Mouse (Mus musculus) limb, embryonic 12.5 days (tissue): ENCODE measurements around the gene Mrpl38. TPM values are rescaled to one million over a fixed set of nuclear protein-coding genes. Genes with fewer than 3 reads are reported as not detected.

Experiments
- ATAC-seq: fragments of 200-750 bp; cut with Nextera tagmentation; 2 replicates; pipeline ENCODE4 v1.8.0; 2017; ENCODE audit warnings: low read depth, moderate TSS enrichment; ENCODE audit not compliant: insufficient number of reproducible peaks, insufficient read depth, low FRiP score, low TSS enrichment
- H3K27ac ChIP-seq: fragments of 300-500 bp; sonication (generic); 2 replicates; pipeline ENCODE4 v1.5.1; 2016; ENCODE audit warnings: mild to moderate bottlenecking, moderate library complexity
- H3K27me3 ChIP-seq: fragments of 300-500 bp; sonication (generic); 2 replicates; pipeline ENCODE4 v1.6.1; 2016; ENCODE audit warnings: mild to moderate bottlenecking, moderate library complexity
- H3K36me3 ChIP-seq: fragments of 300-500 bp; sonication (generic); 2 replicates; pipeline ENCODE4 v1.6.1; 2016; ENCODE audit warnings: mild to moderate bottlenecking, moderate library complexity
- H3K4me1 ChIP-seq: fragments of 300-500 bp; sonication (generic); replicated peaks from 2 replicates; pipeline ENCODE4 v1.6.1; 2016
- H3K4me2 ChIP-seq: fragments of 300-500 bp; sonication (generic); 2 replicates; pipeline ENCODE4 v1.6.1; 2016; ENCODE audit warnings: mild to moderate bottlenecking, moderate library complexity
- H3K4me3 ChIP-seq: fragments of 300-500 bp; sonication (generic); replicated peaks from 2 replicates; pipeline ENCODE4 v1.5.1; 2016; ENCODE audit warnings: mild to moderate bottlenecking
- H3K9ac ChIP-seq: fragments of 300-500 bp; sonication (generic); replicated peaks from 2 replicates; pipeline ENCODE4 v1.6.1; 2016; ENCODE audit warnings: mild to moderate bottlenecking, moderate library complexity
- H3K9me3 ChIP-seq: fragments of 300-500 bp; sonication (generic); 2 replicates; pipeline ENCODE4 v1.6.1; 2016; ENCODE audit warnings: mild to moderate bottlenecking, moderate library complexity
- WGBS: fragments of 180-500 bp; shearing (Covaris S2); methylation state at CpG from one replicate; pipeline ENCODE4 v1.1.7; 2016; 5-methylcytosine and 5-hydroxymethylcytosine counted together
- polyA plus RNA-seq: library from polyadenylated mRNA; unstranded; fragments of >200 nt; fragmentation: Nextera tagmentation; extraction: Ambion mirVana; gene quantifications from 2 replicates; pipeline ENCODE4 v1.2.1, GENCODE M21; 2016

The Mrpl38 gene
- polyA plus RNA-seq, 1 experiment from 2014 or later, result 90.8 TPM

GRCm38 (mm10) chr11:116108464-116109137 is 30.1 kb downstream of the Mrpl38 start:
- Histone ChIP-seq H3K4me3 (peak overlapping the region; percentile 44), H3K4me1 (peaks cover 58% of the 10 kb centered on the region), H3K36me3 (no peaks in the 10 kb centered on the region), H3K9ac (0 out of 2 replicates have a peak overlapping the region, but pooled peaks have one; percentile 18), H3K27ac (no peak overlapping the region), H3K4me2 (peak overlapping the region; percentile 61), H3K9me3 (no peaks in the 10 kb centered on the region), H3K27me3 (peaks cover 78% of the 10 kb centered on the region)
- whole genome bisulfite sequencing, result 6% methylated on average over 23 of the region's 23 CpGs
- ATAC-seq, result no peak

- H3K4me2 ChIP-seq, result peak overlapping the region; percentile 61
- H3K9me3 ChIP-seq, result no peaks in the 10 kb centered on the region
- peak overlapping the region; percentile 44; the same call in 1 of the 2 replicates for H3K4me3 ChIP-seq
- WGBS, result 7% methylated on average over 19 of the region's 19 CpGs
- peaks cover 73% of the 10 kb centered on the region for H3K27me3 ChIP-seq
- ATAC-seq, result no peak
- H3K27ac ChIP-seq, result no peak overlapping the region
- H3K36me3 ChIP-seq, result no peaks in the 10 kb centered on the region
- H3K9ac ChIP-seq, result no peak overlapping the region
- peaks cover 64% of the 10 kb centered on the region for H3K4me1 ChIP-seq
Measured at GRCm38 (mm10) chr11:116107777-116108285, 30.8 kb downstream of the Mrpl38 start.

- H3K4me2 ChIP-seq, result peak overlapping the region; percentile 61
- H3K27ac ChIP-seq, result no peak overlapping the region
- H3K27me3 ChIP-seq, result peaks cover 71% of the 10 kb centered on the region
- no peaks in the 10 kb centered on the region for H3K36me3 ChIP-seq
- H3K4me3 ChIP-seq, result peak overlapping the region; percentile 11; the same call in 1 of the 2 replicates
- ATAC-seq, result no peak
- H3K9ac ChIP-seq, result no peak overlapping the region
- WGBS, result 25% methylated on average over 14 of the region's 14 CpGs
- H3K9me3 ChIP-seq, result no peaks in the 10 kb centered on the region
- peaks cover 68% of the 10 kb centered on the region for H3K4me1 ChIP-seq
Measured at GRCm38 (mm10) chr11:116106963-116107776, 31.5 kb downstream of the Mrpl38 start.

GRCm38 (mm10) chr11:116106154-116106962 is 32.3 kb downstream of the Mrpl38 start:
- Histone ChIP-seq H3K27me3 (peaks cover 63% of the 10 kb centered on the region), H3K36me3 (no peaks in the 10 kb centered on the region)

GRCm38 (mm10) chr11:116105065-116105464 is 33.6 kb downstream of the Mrpl38 start:
- Histone ChIP-seq H3K4me2 (no peak overlapping the region), H3K4me1 (peaks cover 82% of the 10 kb centered on the region), H3K27me3 (peaks cover 50% of the 10 kb centered on the region), H3K36me3 (no peaks in the 10 kb centered on the region), H3K27ac (no peak overlapping the region), H3K4me3 (no peak overlapping the region), H3K9ac (no peak overlapping the region), H3K9me3 (no peaks in the 10 kb centered on the region)
- WGBS, result 85% methylated on average over 2 of the region's 2 CpGs
- ATAC-seq, result no peak

More at GRCm38 (mm10) chr11:116106154-116106962, 32.3 kb downstream of the Mrpl38 start:
- H3K4me2 ChIP-seq, result peak overlapping the region; percentile 61
- H3K9me3 ChIP-seq, result no peaks in the 10 kb centered on the region
- ATAC-seq, result peak; percentile 20; the same call in 1 of the 2 replicates
- H3K4me3 ChIP-seq, result peak overlapping the region; percentile 11; the same call in 1 of the 2 replicates
- WGBS, result 21% methylated on average over 32 of the region's 32 CpGs
- no peak overlapping the region for H3K27ac ChIP-seq
- peaks cover 76% of the 10 kb centered on the region for H3K4me1 ChIP-seq
- H3K9ac ChIP-seq, result 0 out of 2 replicates have a peak overlapping the region, but pooled peaks have one; percentile 18

GRCm38 (mm10) chr11:116104006-116104646 is 34.5 kb downstream of the Mrpl38 start:
- Histone ChIP-seq H3K36me3 (no peaks in the 10 kb centered on the region), H3K9ac (peak overlapping the region; percentile 19; the same call in 1 of the 2 replicates), H3K4me1 (peaks cover 72% of the 10 kb centered on the region), H3K27ac (peak overlapping the region; percentile 83), H3K4me2 (peak overlapping the region; percentile 31), H3K27me3 (peaks cover 41% of the 10 kb centered on the region), H3K9me3 (no peaks in the 10 kb centered on the region), H3K4me3 (no peak overlapping the region)
- WGBS, result 41% methylated on average over 14 of the region's 14 CpGs
- peak; percentile 27; the same call in 1 of the 2 replicates for ATAC-seq

- WGBS, result 79% methylated on average over 12 of the region's 12 CpGs
- Histone ChIP-seq H3K4me1 (peaks cover 67% of the 10 kb centered on the region), H3K4me3 (no peak overlapping the region), H3K9ac (no peak overlapping the region; the same call in 1 of the 2 replicates), H3K27ac (peak overlapping the region; percentile 83), H3K9me3 (no peaks in the 10 kb centered on the region), H3K4me2 (0 out of 2 replicates have a peak overlapping the region, but pooled peaks have one; percentile 31), H3K36me3 (no peaks in the 10 kb centered on the region), H3K27me3 (peaks cover 35% of the 10 kb centered on the region)
- ATAC-seq, result no peak
Measured at GRCm38 (mm10) chr11:116103572-116103971, 35.1 kb downstream of the Mrpl38 start.

GRCm38 (mm10) chr11:116102472-116102871 is 36.2 kb downstream of the Mrpl38 start:
- Histone ChIP-seq H3K4me1 (peaks cover 57% of the 10 kb centered on the region), H3K9ac (no peak overlapping the region)
- no peak for ATAC-seq

GRCm38 (mm10) chr11:116101931-116102381 is 36.7 kb downstream of the Mrpl38 start:
- peak overlapping the region; percentile 42 for H3K9ac ChIP-seq
- no peak overlapping the region for H3K4me2 ChIP-seq
- H3K4me1 ChIP-seq, result peaks cover 52% of the 10 kb centered on the region

More at GRCm38 (mm10) chr11:116102472-116102871, 36.2 kb downstream of the Mrpl38 start:
- peak overlapping the region; percentile 87 for H3K27ac ChIP-seq
- no peak overlapping the region for H3K4me2 ChIP-seq
- WGBS, result 57% methylated on average over 3 of the region's 4 CpGs
- peaks cover 24% of the 10 kb centered on the region for H3K27me3 ChIP-seq
- H3K4me3 ChIP-seq, result no peak overlapping the region
- H3K9me3 ChIP-seq, result no peaks in the 10 kb centered on the region
- no peaks in the 10 kb centered on the region for H3K36me3 ChIP-seq

GRCm38 (mm10) chr11:116100839-116101238 is 37.8 kb downstream of the Mrpl38 start:
- peaks cover 8% of the 10 kb centered on the region for H3K27me3 ChIP-seq
- H3K4me3 ChIP-seq, result no peak overlapping the region
- H3K9me3 ChIP-seq, result peaks cover 7% of the 10 kb centered on the region; the same call in 1 of the 2 replicates
- ATAC-seq, result no peak
- WGBS, result 81% methylated on average over 7 of the region's 7 CpGs
- peaks cover 41% of the 10 kb centered on the region for H3K4me1 ChIP-seq
- no peak overlapping the region for H3K4me2 ChIP-seq
- peak overlapping the region; percentile 87; the same call in 1 of the 2 replicates for H3K27ac ChIP-seq
- H3K36me3 ChIP-seq, result no peaks in the 10 kb centered on the region
- H3K9ac ChIP-seq, result no peak overlapping the region

More at GRCm38 (mm10) chr11:116101931-116102381, 36.7 kb downstream of the Mrpl38 start:
- peaks cover 19% of the 10 kb centered on the region for H3K27me3 ChIP-seq
- no peak overlapping the region for H3K4me3 ChIP-seq
- H3K9me3 ChIP-seq, result peaks cover 2% of the 10 kb centered on the region; the same call in 1 of the 2 replicates
- no peaks in the 10 kb centered on the region for H3K36me3 ChIP-seq
- H3K27ac ChIP-seq, result peak overlapping the region; percentile 87
- 49% methylated on average over 11 of the region's 11 CpGs for WGBS
- ATAC-seq, result no peak
